Mouse (Mus musculus) layer of hippocampus, postnatal 25 days (tissue): ENCODE results near the gene Ddx58. TPM values are rescaled to one million over a fixed set of nuclear protein-coding genes. Genes with fewer than 3 reads are reported as not detected.
A peak's percentile ranks its signal among the peaks of the same experiment; 100 is the strongest.

Experiments used
- DNase-seq, 2 experiments: peaks; one replicate each; pipeline ENCODE4 v3.0.0; 2022; ENCODE audit warnings: mixed read lengths in 2 of 2, low spot score in 1 of 2; ENCODE audit errors: extremely low spot score in 1 of 2
- total RNA-seq, 2 experiments: library from RNA; stranded (reverse); gene quantifications; 2 replicates each; pipeline ENCODE4 v1.2.3; 2021

Ddx58 gene
- total RNA-seq, result 1 to 10 TPM; 3.2 to 3.6 TPM

- no peak for DNase-seq
Measured at GRCm38 (mm10) chr4:40239409-40240271, at the start of gene Ddx58. Gene Ddx58, minus strand, starts transcription at chr4:40239828.

GRCm38 (mm10) chr4:40289046-40289445 lies 49.4 kb upstream of the Ddx58 start:
- no peak for DNase-seq

- DNase-seq, result no peak
Measured at GRCm38 (mm10) chr4:40287415-40287814, 47.8 kb upstream of the Ddx58 start.

GRCm38 (mm10) chr4:40285582-40285981 lies 46.0 kb upstream of the Ddx58 start:
- peak; percentile 36 to 84 for DNase-seq

- peak; percentile 92 to 95 for DNase-seq
Measured at GRCm38 (mm10) chr4:40279276-40279900, 39.8 kb upstream of the Ddx58 start, which contains the start of gene Ndufb6. Gene Ndufb6, minus strand, starts transcription at chr4:40279421.

GRCm38 (mm10) chr4:40278880-40279275 lies 39.2 kb upstream of the Ddx58 start:
- DNase-seq, result no peak

GRCm38 (mm10) chr4:40269430-40270032 lies 29.9 kb upstream of the Ddx58 start, which contains the start of the genes Smim27 and Topors:
Gene Smim27, plus strand, starts transcription at chr4:40269579.
Gene Topors, minus strand, starts transcription at chr4:40269850.
- peak; percentile 83 to 93 for DNase-seq

GRCm38 (mm10) chr4:40268835-40269234 lies 29.2 kb upstream of the Ddx58 start:
- no peak for DNase-seq

- peak; percentile 86 for DNase-seq
Measured at GRCm38 (mm10) chr4:40268204-40268813, 28.7 kb upstream of the Ddx58 start.

GRCm38 (mm10) chr4:40267681-40268080 lies 28.1 kb upstream of the Ddx58 start:
- no peak for DNase-seq

GRCm38 (mm10) chr4:40264321-40264720 lies 24.7 kb upstream of the Ddx58 start:
- DNase-seq, result no peak

GRCm38 (mm10) chr4:40254385-40255103 lies 14.9 kb upstream of the Ddx58 start:
- DNase-seq, result no peak

- DNase-seq, result no peak
Measured at GRCm38 (mm10) chr4:40253766-40254165, 14.1 kb upstream of the Ddx58 start.

- no peak for DNase-seq
Measured at GRCm38 (mm10) chr4:40250984-40251383, 11.4 kb upstream of the Ddx58 start.

GRCm38 (mm10) chr4:40244035-40244434 lies 4.4 kb upstream of the Ddx58 start:
- DNase-seq, result no peak

GRCm38 (mm10) chr4:40243006-40243405 lies 3.4 kb upstream of the Ddx58 start:
- no peak for DNase-seq

GRCm38 (mm10) chr4:40241928-40242327 lies 2.3 kb upstream of the Ddx58 start:
- DNase-seq, result no peak

- no peak for DNase-seq
Measured at GRCm38 (mm10) chr4:40240272-40240744, 680 bp upstream of the Ddx58 start.

- DNase-seq, result no peak
Measured at GRCm38 (mm10) chr4:40238483-40239408, 882 bp downstream of the Ddx58 start.
